Mouse (Mus musculus) frontal cortex, postnatal 10 days (tissue): Measurements from ENCODE around the gene Psg26.
"Not testable (repeated sequence)": the region's sequence is repeated elsewhere in the genome, so short reads cannot be mapped to it uniquely, and the experiment has no call there.

Experiments used
- DNase-seq, 2 experiments: peaks; one replicate each; pipeline ENCODE4 v3.0.0; 2022; ENCODE audit warnings: low spot score in 2 of 2, mixed read lengths in 1 of 2

The Psg26 gene

DNA sequence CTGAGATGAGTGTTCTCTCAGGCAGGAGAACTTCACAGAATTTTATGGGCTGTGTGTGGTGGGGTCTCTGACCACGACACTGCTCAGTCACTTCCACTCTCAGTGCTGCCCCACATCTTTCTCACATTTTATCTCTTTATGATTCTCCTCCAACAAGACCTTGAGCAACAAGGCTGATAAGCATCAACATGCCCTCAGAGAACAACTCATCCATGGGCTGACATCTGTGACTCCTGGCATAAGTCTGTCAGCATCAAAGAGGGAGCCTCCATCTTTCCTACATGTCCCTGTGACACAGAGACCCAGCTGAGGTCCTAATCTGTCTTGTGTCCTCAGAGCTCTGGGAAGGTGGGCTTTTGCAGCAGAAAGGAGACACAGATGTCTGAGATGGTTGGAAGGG lies at the start of gene Psg26:
TSS of gene Psg26 (minus strand) at position 101 of the 400 bp plus-strand sequence.
- DNase-seq, result no peak

GRCm38 (mm10) chr7:18533420-18533819 lies 49.4 kb upstream of the Psg26 start:
- no peak for DNase-seq

DNA sequence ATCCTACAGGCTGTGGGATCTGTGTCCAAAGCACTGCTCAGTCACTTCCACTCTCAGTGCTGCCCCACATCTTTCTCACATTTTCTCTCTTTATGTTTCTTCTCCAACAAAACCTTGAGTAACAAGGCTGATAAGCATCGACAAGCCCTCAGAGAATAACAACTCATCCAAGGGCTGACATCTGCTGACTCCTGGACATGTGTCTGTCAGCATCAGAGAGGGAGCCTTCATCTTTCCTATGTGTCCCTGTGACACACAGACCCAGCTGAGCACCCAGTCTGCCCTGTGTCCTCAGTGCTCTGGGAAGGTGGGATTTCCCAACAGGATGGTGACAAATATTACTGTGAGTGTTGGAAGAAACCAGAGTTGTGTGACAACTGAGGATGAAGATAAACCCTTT lies 48.2 kb upstream of the Psg26 start, which contains the start of gene Psg25:
TSS of gene Psg25 (minus strand) at position 101 of the 400 bp plus-strand sequence.
- DNase-seq, result no peak

GRCm38 (mm10) chr7:18524668-18525067 lies 40.7 kb upstream of the Psg26 start:
- DNase-seq, result no peak

- not testable (repeated sequence) for DNase-seq
These were observed 28.9 kb upstream of the Psg26 start for GRCm38 (mm10) chr7:18512848-18513247.

GRCm38 (mm10) chr7:18512417-18512816 lies 28.4 kb upstream of the Psg26 start:
- DNase-seq, result not testable (repeated sequence)

DNA sequence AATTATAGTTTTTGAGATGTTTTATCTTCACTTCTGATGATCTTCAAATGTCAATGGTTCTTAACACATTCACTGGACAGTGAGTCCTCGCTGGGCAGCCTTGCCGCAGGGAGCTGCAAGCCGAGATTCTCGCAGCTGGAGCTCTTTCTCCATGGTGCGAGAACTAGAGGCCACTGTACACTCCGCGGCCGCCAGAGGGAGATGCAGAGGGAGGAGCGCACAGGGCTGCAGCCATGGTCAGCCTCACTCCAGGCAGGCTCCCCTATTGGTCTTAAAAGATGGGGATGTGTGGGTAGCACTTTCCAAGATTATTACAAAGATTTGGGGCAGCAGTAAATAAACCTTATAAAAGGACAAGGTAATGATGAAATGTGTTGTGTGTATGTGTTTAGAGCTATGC lies 27.5 kb upstream of the Psg26 start:
- no peak for DNase-seq

- not testable (repeated sequence) for DNase-seq
These were observed 52.0 kb downstream of the Psg26 start, which contains the start of gene Psg28 for GRCm38 (mm10) chr7:18431941-18432340. Psg28 (minus strand) TSS chr7:18432041.
